Mouse (Mus musculus) midbrain, embryonic 15.5 days (tissue): ENCODE measurements at regions not wholly inside any gene's neighbourhood (a gene's known extent, or its start where the extent isn't known, plus 50 kb on each side); places are given as distances from the start of the nearest gene placed in this dataset.

Experiments
- ATAC-seq: fragments of 200-750 bp; cut with Nextera tagmentation; replicated peaks from 2 replicates; pipeline ENCODE4 v1.8.0; 2017; ENCODE audit warnings: moderate TSS enrichment
- H3K27ac ChIP-seq: fragments of 300-500 bp; sonication (generic); 2 replicates; pipeline ENCODE4 v1.5.1; 2015; ENCODE audit warnings: mild to moderate bottlenecking, inconsistent platforms
- H3K27me3 ChIP-seq: fragments of 300-500 bp; sonication (generic); replicated peaks from 2 replicates; pipeline ENCODE4 v1.6.1; 2015; ENCODE audit warnings: inconsistent platforms
- H3K36me3 ChIP-seq: fragments of 300-500 bp; sonication (generic); replicated peaks from 2 replicates; pipeline ENCODE4 v1.6.1; 2015; ENCODE audit warnings: inconsistent platforms
- H3K4me1 ChIP-seq: fragments of 300-500 bp; sonication (generic); 2 replicates; pipeline ENCODE4 v1.6.1; 2015; ENCODE audit warnings: inconsistent platforms
- H3K4me2 ChIP-seq: fragments of 300-500 bp; sonication (generic); 2 replicates; pipeline ENCODE4 v1.6.1; 2015; ENCODE audit warnings: inconsistent platforms, mild to moderate bottlenecking, moderate library complexity
- H3K4me3 ChIP-seq: fragments of 300-500 bp; sonication (generic); 2 replicates; pipeline ENCODE4 v1.5.1; 2015; ENCODE audit warnings: mild to moderate bottlenecking, inconsistent platforms
- H3K9ac ChIP-seq: fragments of 300-500 bp; sonication (generic); 2 replicates; pipeline ENCODE4 v1.6.1; 2015; ENCODE audit warnings: mild to moderate bottlenecking, inconsistent platforms
- H3K9me3 ChIP-seq: fragments of 300-500 bp; sonication (generic); 2 replicates; pipeline ENCODE4 v1.6.1; 2016; ENCODE audit warnings: inconsistent platforms
- WGBS: fragments of 180-500 bp; shearing (Covaris S2); methylation state at CpG from one replicate; pipeline ENCODE4 v1.1.7; 2015; ENCODE audit warnings: mixed read lengths; 5-methylcytosine and 5-hydroxymethylcytosine counted together

- 86% methylated on average over 2 of the region's 2 CpGs for WGBS
- ATAC-seq = no peak
Observed at GRCm38 (mm10) chr4:29112552-29112951, 299.6 kb downstream of the Epha7 start.

GRCm38 (mm10) chr4:29117025-29117424 lies 304.1 kb downstream of the Epha7 start:
- WGBS = 91% methylated on average over 4 of the region's 4 CpGs
- Histone ChIP-seq H3K27ac (no peak overlapping the region), H3K4me3 (no peak overlapping the region), H3K36me3 (no peaks in the 10 kb centered on the region), H3K9me3 (no peaks in the 10 kb centered on the region), H3K27me3 (no peaks in the 10 kb centered on the region; the same call in 1 of the 2 replicates), H3K4me2 (no peak overlapping the region), H3K9ac (no peak overlapping the region), H3K4me1 (no peaks in the 10 kb centered on the region)
- ATAC-seq = no peak

More at GRCm38 (mm10) chr4:29112552-29112951, 299.6 kb downstream of the Epha7 start:
- Histone ChIP-seq H3K4me3 (no peak overlapping the region), H3K27me3 (no peaks in the 10 kb centered on the region; the same call in 1 of the 2 replicates), H3K4me1 (no peaks in the 10 kb centered on the region), H3K27ac (no peak overlapping the region), H3K9ac (no peak overlapping the region), H3K9me3 (no peaks in the 10 kb centered on the region), H3K4me2 (no peak overlapping the region), H3K36me3 (no peaks in the 10 kb centered on the region)

- Histone ChIP-seq H3K9me3 (no peaks in the 10 kb centered on the region), H3K27ac (no peak overlapping the region), H3K27me3 (peaks cover 8% of the 10 kb centered on the region), H3K4me2 (no peak overlapping the region), H3K4me1 (no peaks in the 10 kb centered on the region), H3K36me3 (no peaks in the 10 kb centered on the region), H3K4me3 (no peak overlapping the region), H3K9ac (no peak overlapping the region)
- WGBS = 52% methylated on average over 9 of the region's 9 CpGs
- peak; percentile 77 for ATAC-seq
Observed at GRCm38 (mm10) chr4:29117926-29118325, 305.0 kb downstream of the Epha7 start.

DNA sequence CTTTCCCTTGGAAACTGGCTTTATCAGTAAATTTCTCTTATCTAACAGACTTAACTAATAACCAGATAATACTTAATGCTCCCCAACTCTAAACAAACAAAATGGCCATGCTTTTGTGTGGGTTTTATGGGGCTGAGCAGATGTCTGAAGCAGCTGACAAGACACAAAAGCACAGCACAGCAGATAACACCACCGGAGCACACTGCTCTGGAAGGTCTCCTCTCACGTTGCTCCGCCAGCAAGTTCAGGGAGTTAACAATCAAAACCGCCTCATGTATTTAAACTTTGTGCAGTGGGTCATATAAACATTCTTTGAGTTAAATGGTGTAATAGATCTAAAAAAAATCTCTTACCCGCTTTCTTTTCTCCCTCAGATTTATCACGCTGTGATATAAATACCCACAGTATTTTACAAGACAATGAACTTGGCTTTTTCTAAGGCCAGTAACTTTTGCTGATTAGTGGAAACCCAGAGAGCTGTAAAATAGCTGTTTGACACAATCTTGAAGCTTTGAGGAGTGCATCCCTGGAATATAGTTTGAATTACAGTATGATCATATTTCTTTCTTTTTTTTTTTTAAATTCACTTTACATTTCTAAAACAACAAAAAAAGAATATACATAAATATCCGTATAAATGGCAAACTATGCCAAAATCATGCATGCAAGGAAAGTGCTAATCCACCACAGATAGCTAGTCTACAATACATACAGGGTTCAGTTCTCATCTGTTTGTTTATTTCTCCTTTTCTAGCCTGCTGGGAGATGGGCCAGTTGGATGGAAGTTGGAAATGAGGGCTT lies 305.9 kb downstream of the Epha7 start:
- no peak overlapping the region for H3K9ac ChIP-seq
- H3K9me3 ChIP-seq = no peaks in the 10 kb centered on the region
- H3K4me1 ChIP-seq = no peaks in the 10 kb centered on the region
- no peak overlapping the region for H3K4me3 ChIP-seq
- no peak overlapping the region for H3K27ac ChIP-seq
- ATAC-seq = no peak
- H3K27me3 ChIP-seq = peaks cover 9% of the 10 kb centered on the region
- 17% methylated on average over 7 of the region's 7 CpGs for WGBS
- H3K4me2 ChIP-seq = no peak overlapping the region
- H3K36me3 ChIP-seq = no peaks in the 10 kb centered on the region

GRCm38 (mm10) chr4:29119480-29120153 lies 306.7 kb downstream of the Epha7 start:
- 20% methylated on average over 9 of the region's 9 CpGs for WGBS
- H3K9me3 ChIP-seq = no peaks in the 10 kb centered on the region
- H3K36me3 ChIP-seq = no peaks in the 10 kb centered on the region
- 0 out of 2 replicates have a peak, but pooled peaks have one; percentile 66 for ATAC-seq
- no peak overlapping the region for H3K4me2 ChIP-seq
- H3K27me3 ChIP-seq = peaks cover 9% of the 10 kb centered on the region
- H3K9ac ChIP-seq = no peak overlapping the region
- H3K4me1 ChIP-seq = no peaks in the 10 kb centered on the region
- no peak overlapping the region for H3K27ac ChIP-seq
- no peak overlapping the region for H3K4me3 ChIP-seq

DNA sequence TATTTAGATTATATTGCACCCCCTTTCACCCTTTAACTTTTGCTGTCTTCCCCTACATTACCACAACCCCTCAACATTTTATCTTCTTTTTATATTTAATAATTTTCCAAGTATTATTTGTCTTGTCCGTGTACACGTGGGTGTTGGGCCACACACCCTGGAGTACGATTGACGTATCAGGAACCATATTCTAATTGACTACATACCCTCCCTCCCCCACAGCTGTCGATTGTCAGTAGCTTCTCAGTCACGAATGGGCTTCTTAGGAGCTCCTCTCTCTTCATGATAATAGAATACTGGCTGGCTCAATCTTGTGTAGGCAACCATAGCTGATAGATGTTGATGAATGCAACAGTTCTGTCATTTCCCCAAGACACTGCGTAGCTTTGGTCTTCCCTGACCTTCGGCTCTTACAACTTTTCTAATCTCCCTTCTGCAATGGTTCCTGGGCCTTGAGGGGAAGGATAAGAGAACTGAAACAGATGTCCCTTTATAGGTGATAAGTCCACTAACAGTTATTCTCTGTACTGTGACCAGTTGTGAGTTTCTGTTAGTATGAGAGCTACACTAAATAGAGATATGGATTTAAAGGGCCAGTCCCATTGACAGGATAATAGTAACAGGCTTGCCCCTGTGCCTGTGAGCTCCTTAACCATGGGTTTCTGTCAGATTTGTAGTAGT lies 310.9 kb downstream of the Epha7 start:
- WGBS = 87% methylated on average over 8 of the region's 8 CpGs

DNA sequence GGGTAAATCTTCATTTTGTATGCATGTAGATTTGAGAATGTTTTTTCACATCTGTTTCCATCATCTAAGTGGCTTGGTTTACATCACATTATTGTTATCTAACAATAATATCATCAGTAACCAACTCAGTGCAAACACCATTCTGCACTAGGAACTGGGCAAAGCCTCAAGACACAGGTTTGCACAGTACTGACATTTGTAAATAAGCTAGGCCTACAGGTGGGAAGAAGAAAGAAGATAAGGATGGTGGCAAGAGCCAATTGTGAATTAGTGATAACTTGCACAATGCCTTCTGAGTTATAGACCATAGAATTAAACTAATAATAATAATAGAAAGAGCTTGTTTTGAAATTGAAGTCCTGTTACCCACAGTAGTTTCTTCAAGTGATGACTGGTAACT lies 317.6 kb downstream of the Epha7 start:
- Histone ChIP-seq H3K4me1 (no peaks in the 10 kb centered on the region), H3K36me3 (no peaks in the 10 kb centered on the region), H3K4me3 (no peak overlapping the region), H3K4me2 (no peak overlapping the region), H3K9me3 (no peaks in the 10 kb centered on the region), H3K27ac (no peak overlapping the region), H3K27me3 (peaks cover 18% of the 10 kb centered on the region), H3K9ac (no peak overlapping the region)
- no peak for ATAC-seq

More for the DNA sequence above, 310.9 kb downstream of the Epha7 start:
- H3K36me3 ChIP-seq = no peaks in the 10 kb centered on the region
- no peak overlapping the region for H3K4me3 ChIP-seq
- no peak for ATAC-seq
- H3K27ac ChIP-seq = no peak overlapping the region
- H3K4me2 ChIP-seq = no peak overlapping the region
- H3K9ac ChIP-seq = no peak overlapping the region
- no peaks in the 10 kb centered on the region for H3K4me1 ChIP-seq
- H3K27me3 ChIP-seq = peaks cover 18% of the 10 kb centered on the region
- H3K9me3 ChIP-seq = no peaks in the 10 kb centered on the region

- Histone ChIP-seq H3K36me3 (no peaks in the 10 kb centered on the region), H3K27me3 (peaks cover 9% of the 10 kb centered on the region), H3K27ac (no peak overlapping the region), H3K4me1 (no peaks in the 10 kb centered on the region), H3K4me2 (no peak overlapping the region), H3K9ac (no peak overlapping the region), H3K4me3 (no peak overlapping the region), H3K9me3 (no peaks in the 10 kb centered on the region)
- 74% methylated on average over 21 of the region's 21 CpGs for WGBS
- no peak for ATAC-seq
Observed at GRCm38 (mm10) chr4:29133404-29134307, 320.7 kb downstream of the Epha7 start.

DNA sequence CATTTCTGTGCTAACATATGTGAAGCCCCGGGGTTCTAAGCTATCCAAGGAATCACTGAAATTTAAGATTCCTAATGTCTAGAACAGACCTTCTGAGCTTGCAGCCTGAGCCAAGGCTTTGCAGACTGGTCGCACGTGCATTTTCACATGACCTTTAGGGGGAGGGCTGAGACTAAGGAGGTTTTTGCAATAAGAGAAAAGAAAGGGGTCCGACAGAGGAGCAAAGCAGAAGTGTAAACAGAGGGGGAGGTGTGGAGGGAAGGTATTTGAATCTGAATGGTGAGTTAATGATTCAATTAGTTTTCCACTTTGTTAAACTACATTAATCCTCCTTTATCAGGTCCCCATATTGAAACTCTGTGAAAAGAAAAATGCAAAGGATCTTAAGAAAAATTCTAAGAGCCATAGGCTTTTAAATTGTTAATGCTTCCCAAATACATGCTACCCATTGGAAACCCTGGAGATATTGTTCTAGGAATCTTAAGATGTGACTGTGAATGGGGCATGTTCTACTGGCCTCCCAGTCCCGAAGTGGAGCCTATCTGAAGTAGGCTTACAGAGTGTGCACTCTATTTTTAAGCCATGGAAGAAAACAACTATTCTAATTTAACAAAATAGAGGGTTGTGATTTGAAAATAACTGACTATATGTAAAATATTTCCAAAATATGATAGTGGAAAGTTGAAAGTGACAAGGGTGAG lies 322.9 kb downstream of the Epha7 start:
- Histone ChIP-seq H3K27me3 (peaks cover 6% of the 10 kb centered on the region), H3K9me3 (no peaks in the 10 kb centered on the region), H3K4me2 (no peak overlapping the region), H3K4me3 (no peak overlapping the region), H3K27ac (no peak overlapping the region), H3K4me1 (no peaks in the 10 kb centered on the region), H3K36me3 (no peaks in the 10 kb centered on the region), H3K9ac (no peak overlapping the region)
- ATAC-seq = no peak
- WGBS = 8% methylated on average over 5 of the region's 5 CpGs

DNA sequence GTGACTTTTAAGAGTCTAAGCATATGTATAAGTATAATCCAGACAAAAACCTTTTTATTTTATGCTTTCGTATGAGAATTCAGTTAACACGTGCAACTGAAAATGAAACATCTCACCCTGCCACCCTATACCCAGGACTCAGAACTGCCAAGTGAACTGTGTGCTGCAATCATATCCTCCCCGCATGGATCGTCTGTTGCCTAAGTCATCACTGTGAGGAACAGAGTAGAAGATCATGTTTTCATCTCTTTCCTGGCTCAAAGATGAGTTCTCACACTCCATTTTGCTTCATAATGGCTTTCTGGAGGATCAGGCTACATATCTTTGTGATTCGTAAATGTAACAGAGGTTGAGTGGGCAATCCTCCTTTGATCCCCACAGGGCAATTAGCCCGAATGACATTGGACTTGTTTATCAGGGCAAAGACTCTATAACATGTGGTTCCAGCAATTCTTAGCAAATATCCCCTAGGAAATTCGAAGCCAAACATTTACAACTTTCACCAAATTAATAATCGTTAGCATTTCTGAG lies 325.9 kb downstream of the Epha7 start:
- H3K9ac ChIP-seq = no peak overlapping the region
- H3K9me3 ChIP-seq = no peaks in the 10 kb centered on the region
- no peak overlapping the region for H3K4me2 ChIP-seq
- no peak overlapping the region for H3K4me3 ChIP-seq
- 84% methylated on average over 8 of the region's 8 CpGs for WGBS
- ATAC-seq = no peak
- H3K27me3 ChIP-seq = no peaks in the 10 kb centered on the region
- no peak overlapping the region for H3K27ac ChIP-seq
- no peaks in the 10 kb centered on the region for H3K36me3 ChIP-seq
- H3K4me1 ChIP-seq = no peaks in the 10 kb centered on the region

DNA sequence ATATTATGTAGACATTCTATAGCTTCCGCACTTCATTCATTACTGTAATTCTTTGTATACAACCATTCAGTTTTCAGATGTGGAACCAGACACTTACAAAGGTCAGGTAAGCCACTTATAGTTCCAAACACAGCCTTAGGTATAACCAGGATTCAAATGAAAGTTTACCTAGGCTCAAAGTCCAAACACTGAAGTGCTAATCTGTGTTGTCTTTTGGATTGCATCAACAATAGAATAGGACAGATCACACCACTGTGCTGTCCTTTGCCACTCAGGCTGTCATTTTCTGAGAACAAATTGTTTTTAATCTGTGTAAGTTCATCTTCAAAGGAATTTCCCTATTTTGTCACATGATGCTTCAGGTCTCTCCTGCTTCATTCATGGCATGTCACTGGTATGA lies 330.5 kb downstream of the Epha7 start:
- no peak overlapping the region for H3K4me3 ChIP-seq
- no peak for ATAC-seq
- no peaks in the 10 kb centered on the region for H3K4me1 ChIP-seq
- no peaks in the 10 kb centered on the region for H3K9me3 ChIP-seq
- H3K4me2 ChIP-seq = no peak overlapping the region
- no peak overlapping the region for H3K9ac ChIP-seq
- H3K27ac ChIP-seq = no peak overlapping the region
- no peaks in the 10 kb centered on the region for H3K36me3 ChIP-seq
- no peaks in the 10 kb centered on the region for H3K27me3 ChIP-seq
- 96% methylated on average over 1 of the region's 1 CpGs for WGBS
